Mouse (Mus musculus) limb, embryonic 12.5 days (tissue): ENCODE measurements around the gene Nox3. TPM values are rescaled to one million over a fixed set of nuclear protein-coding genes. Genes with fewer than 3 reads are reported as not detected.

Experiments used
- ATAC-seq: fragments of 200-750 bp; cut with Nextera tagmentation; 2 replicates; pipeline ENCODE4 v1.8.0; 2017; ENCODE audit warnings: low read depth, moderate TSS enrichment; ENCODE audit not compliant: insufficient number of reproducible peaks, insufficient read depth, low FRiP score, low TSS enrichment
- H3K27ac ChIP-seq: fragments of 300-500 bp; sonication (generic); 2 replicates; pipeline ENCODE4 v1.5.1; 2016; ENCODE audit warnings: mild to moderate bottlenecking, moderate library complexity
- H3K27me3 ChIP-seq: fragments of 300-500 bp; sonication (generic); 2 replicates; pipeline ENCODE4 v1.6.1; 2016; ENCODE audit warnings: mild to moderate bottlenecking, moderate library complexity
- H3K36me3 ChIP-seq: fragments of 300-500 bp; sonication (generic); 2 replicates; pipeline ENCODE4 v1.6.1; 2016; ENCODE audit warnings: mild to moderate bottlenecking, moderate library complexity
- H3K4me1 ChIP-seq: fragments of 300-500 bp; sonication (generic); replicated peaks from 2 replicates; pipeline ENCODE4 v1.6.1; 2016
- H3K4me2 ChIP-seq: fragments of 300-500 bp; sonication (generic); 2 replicates; pipeline ENCODE4 v1.6.1; 2016; ENCODE audit warnings: mild to moderate bottlenecking, moderate library complexity
- H3K4me3 ChIP-seq: fragments of 300-500 bp; sonication (generic); replicated peaks from 2 replicates; pipeline ENCODE4 v1.5.1; 2016; ENCODE audit warnings: mild to moderate bottlenecking
- H3K9ac ChIP-seq: fragments of 300-500 bp; sonication (generic); replicated peaks from 2 replicates; pipeline ENCODE4 v1.6.1; 2016; ENCODE audit warnings: mild to moderate bottlenecking, moderate library complexity
- H3K9me3 ChIP-seq: fragments of 300-500 bp; sonication (generic); 2 replicates; pipeline ENCODE4 v1.6.1; 2016; ENCODE audit warnings: mild to moderate bottlenecking, moderate library complexity
- WGBS: fragments of 180-500 bp; shearing (Covaris S2); methylation state at CpG from one replicate; pipeline ENCODE4 v1.1.7; 2016; 5-methylcytosine and 5-hydroxymethylcytosine counted together
- polyA plus RNA-seq: library from polyadenylated mRNA; unstranded; fragments of >200 nt; fragmentation: Nextera tagmentation; extraction: Ambion mirVana; gene quantifications from 2 replicates; pipeline ENCODE4 v1.2.1, GENCODE M21; 2016

The Nox3 gene
- polyA plus RNA-seq, result not detected in 2 replicates

- no peaks in the 10 kb centered on the region for H3K27me3 ChIP-seq
- 94% methylated on average over 9 of the region's 9 CpGs for WGBS
- ATAC-seq, result no peak
Observed at GRCm38 (mm10) chr17:3696161-3696560, at the start of gene Nox3. Gene Nox3, minus strand, starts transcription at chr17:3696261.

GRCm38 (mm10) chr17:3744402-3744801 lies 48.3 kb upstream of the Nox3 start:
- Histone ChIP-seq H3K4me1 (no peaks in the 10 kb centered on the region), H3K27ac (no peak overlapping the region), H3K9ac (no peak overlapping the region), H3K4me3 (no peak overlapping the region), H3K36me3 (no peaks in the 10 kb centered on the region), H3K27me3 (no peaks in the 10 kb centered on the region), H3K9me3 (no peaks in the 10 kb centered on the region), H3K4me2 (no peak overlapping the region)
- 81% methylated on average over 2 of the region's 2 CpGs for WGBS
- ATAC-seq, result no peak

More at GRCm38 (mm10) chr17:3696161-3696560, at the start of gene Nox3:
- Histone ChIP-seq H3K27ac (no peak within 1 kb of the TSS), H3K9me3 (no peaks in the 10 kb centered on the region), H3K9ac (no peak within 1 kb of the TSS), H3K4me2 (no peak within 1 kb of the TSS), H3K4me3 (no peak within 1 kb of the TSS), H3K4me1 (no peaks in the 10 kb centered on the region), H3K36me3 (no peaks in the 10 kb centered on the region)

- Histone ChIP-seq H3K36me3 (no peaks in the 10 kb centered on the region), H3K4me3 (no peak overlapping the region), H3K9me3 (no peaks in the 10 kb centered on the region), H3K27ac (no peak overlapping the region), H3K4me1 (no peaks in the 10 kb centered on the region), H3K27me3 (no peaks in the 10 kb centered on the region), H3K4me2 (no peak overlapping the region), H3K9ac (no peak overlapping the region)
- WGBS, result 86% methylated on average over 2 of the region's 2 CpGs
- ATAC-seq, result no peak
Observed at GRCm38 (mm10) chr17:3736936-3737335, 40.9 kb upstream of the Nox3 start.

GRCm38 (mm10) chr17:3734286-3734685 lies 38.2 kb upstream of the Nox3 start:
- Histone ChIP-seq H3K4me3 (no peak overlapping the region), H3K4me2 (no peak overlapping the region), H3K9ac (no peak overlapping the region), H3K4me1 (no peaks in the 10 kb centered on the region), H3K27ac (no peak overlapping the region), H3K9me3 (no peaks in the 10 kb centered on the region), H3K36me3 (no peaks in the 10 kb centered on the region), H3K27me3 (no peaks in the 10 kb centered on the region)
- no peak for ATAC-seq

GRCm38 (mm10) chr17:3705350-3705930 lies 9.4 kb upstream of the Nox3 start:
- Histone ChIP-seq H3K27ac (no peak overlapping the region), H3K27me3 (no peaks in the 10 kb centered on the region), H3K4me2 (no peak overlapping the region), H3K9ac (no peak overlapping the region), H3K4me3 (no peak overlapping the region), H3K36me3 (no peaks in the 10 kb centered on the region), H3K9me3 (no peaks in the 10 kb centered on the region), H3K4me1 (no peaks in the 10 kb centered on the region)
- 90% methylated on average over 1 of the region's 1 CpGs for WGBS
- ATAC-seq, result peak; percentile 31; the same call in 1 of the 2 replicates

GRCm38 (mm10) chr17:3702320-3702719 lies 6.3 kb upstream of the Nox3 start:
- 64% methylated on average over 3 of the region's 3 CpGs for WGBS

GRCm38 (mm10) chr17:3692817-3693216 lies 3.2 kb downstream of the Nox3 start:
- WGBS, result 79% methylated on average over 8 of the region's 8 CpGs
- no peak for ATAC-seq

More at GRCm38 (mm10) chr17:3702320-3702719, 6.3 kb upstream of the Nox3 start:
- Histone ChIP-seq H3K4me1 (no peaks in the 10 kb centered on the region), H3K27ac (no peak overlapping the region), H3K9me3 (no peaks in the 10 kb centered on the region), H3K9ac (no peak overlapping the region), H3K36me3 (no peaks in the 10 kb centered on the region), H3K27me3 (no peaks in the 10 kb centered on the region), H3K4me3 (no peak overlapping the region), H3K4me2 (no peak overlapping the region)
- no peak for ATAC-seq

GRCm38 (mm10) chr17:3690499-3691258 lies 5.4 kb downstream of the Nox3 start:
- WGBS, result 40% methylated on average over 8 of the region's 8 CpGs
- H3K9ac ChIP-seq, result no peak overlapping the region
- H3K4me3 ChIP-seq, result no peak overlapping the region
- ATAC-seq, result no peak
- H3K4me2 ChIP-seq, result no peak overlapping the region
- H3K4me1 ChIP-seq, result peaks cover 8% of the 10 kb centered on the region; the same call in 1 of the 2 replicates
- H3K27me3 ChIP-seq, result no peaks in the 10 kb centered on the region
- H3K9me3 ChIP-seq, result no peaks in the 10 kb centered on the region
- H3K27ac ChIP-seq, result no peak overlapping the region
- no peaks in the 10 kb centered on the region for H3K36me3 ChIP-seq

More at GRCm38 (mm10) chr17:3692817-3693216, 3.2 kb downstream of the Nox3 start:
- H3K9me3 ChIP-seq, result no peaks in the 10 kb centered on the region
- no peak overlapping the region for H3K4me2 ChIP-seq
- H3K9ac ChIP-seq, result no peak overlapping the region
- peaks cover 8% of the 10 kb centered on the region; the same call in 1 of the 2 replicates for H3K4me1 ChIP-seq
- no peaks in the 10 kb centered on the region for H3K27me3 ChIP-seq
- H3K4me3 ChIP-seq, result no peak overlapping the region
- no peak overlapping the region for H3K27ac ChIP-seq
- H3K36me3 ChIP-seq, result no peaks in the 10 kb centered on the region

GRCm38 (mm10) chr17:3683662-3684061 lies 12.4 kb downstream of the Nox3 start:
- H3K4me1 ChIP-seq, result no peaks in the 10 kb centered on the region
- 32% methylated on average over 3 of the region's 3 CpGs for WGBS
- H3K27me3 ChIP-seq, result no peaks in the 10 kb centered on the region
- H3K9ac ChIP-seq, result no peak overlapping the region
- H3K9me3 ChIP-seq, result peaks cover 4% of the 10 kb centered on the region; the same call in 1 of the 2 replicates
- no peak overlapping the region for H3K27ac ChIP-seq
- ATAC-seq, result no peak
- H3K4me3 ChIP-seq, result no peak overlapping the region
- no peak overlapping the region for H3K4me2 ChIP-seq
- H3K36me3 ChIP-seq, result no peaks in the 10 kb centered on the region

GRCm38 (mm10) chr17:3669226-3669625 lies 26.8 kb downstream of the Nox3 start:
- no peak for ATAC-seq
- H3K4me3 ChIP-seq, result no peak overlapping the region
- H3K9me3 ChIP-seq, result no peaks in the 10 kb centered on the region
- H3K27ac ChIP-seq, result no peak overlapping the region
- H3K36me3 ChIP-seq, result no peaks in the 10 kb centered on the region
- WGBS, result 82% methylated on average over 4 of the region's 4 CpGs
- H3K4me2 ChIP-seq, result no peak overlapping the region
- H3K27me3 ChIP-seq, result no peaks in the 10 kb centered on the region
- no peaks in the 10 kb centered on the region for H3K4me1 ChIP-seq
- H3K9ac ChIP-seq, result no peak overlapping the region

GRCm38 (mm10) chr17:3667287-3667686 lies 28.8 kb downstream of the Nox3 start:
- H3K27me3 ChIP-seq, result no peaks in the 10 kb centered on the region
- H3K27ac ChIP-seq, result no peak overlapping the region
- H3K9ac ChIP-seq, result no peak overlapping the region
- H3K4me2 ChIP-seq, result no peak overlapping the region
- H3K4me1 ChIP-seq, result no peaks in the 10 kb centered on the region
- H3K9me3 ChIP-seq, result no peaks in the 10 kb centered on the region
- no peak for ATAC-seq
- no peaks in the 10 kb centered on the region for H3K36me3 ChIP-seq
- H3K4me3 ChIP-seq, result no peak overlapping the region
- 93% methylated on average over 4 of the region's 4 CpGs for WGBS
